Mouse (Mus musculus) liver, adult (tissue): ENCODE results near the gene Rps7.

Experiments
- GATA4 ChIP-seq: IDR thresholded peaks from 2 replicates; pipeline ENCODE4 v1.6.1; 2014; ENCODE audit warnings: mild to moderate bottlenecking, low read length; ENCODE audit not compliant: insufficient replicate concordance

Rps7 gene

DNA sequence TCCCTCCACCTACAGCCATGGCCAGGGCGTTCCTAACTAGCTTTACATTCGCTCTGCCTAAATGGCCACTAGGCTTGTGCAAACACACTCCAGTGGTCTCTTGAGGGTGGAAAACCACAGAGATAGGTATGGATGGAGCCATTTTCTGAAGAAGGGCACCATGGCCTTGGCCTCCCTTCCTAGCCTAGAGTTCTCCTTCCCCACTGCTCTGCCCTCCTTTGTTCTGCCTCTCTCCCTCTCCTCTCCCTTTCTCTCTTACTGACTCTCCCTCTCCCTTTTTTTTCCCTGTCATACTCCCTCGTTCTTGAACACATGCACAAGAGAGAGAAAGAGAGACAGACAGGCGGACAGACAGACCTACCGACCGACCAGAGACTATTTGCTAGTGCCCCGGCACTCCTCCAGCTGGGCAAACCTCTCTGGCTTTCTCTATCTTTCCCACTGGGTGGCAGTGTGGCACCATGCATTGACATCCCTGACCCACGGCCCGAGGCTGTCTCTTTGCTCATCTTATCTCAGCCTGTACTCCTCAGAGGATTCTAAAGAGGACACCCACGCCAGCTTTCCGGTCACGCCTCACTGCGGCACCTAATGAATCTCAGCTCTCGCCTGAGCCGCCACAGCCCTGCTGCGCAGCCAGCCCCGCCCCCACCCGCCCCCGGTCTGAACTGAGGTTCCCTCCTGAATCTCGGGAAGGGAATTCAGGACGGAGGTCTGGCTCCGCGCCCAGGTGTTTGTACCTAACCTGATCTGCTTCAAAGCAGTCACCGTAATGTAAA, 46.5 kb downstream of the Rps7 start:
- TF ChIP-seq GATA4 = peak; percentile 56; the same call in 1 of the 2 replicates

GRCm38 (mm10) chr12:28587949-28588348, 47.8 kb downstream of the Rps7 start:
- TF ChIP-seq GATA4 = no peak

GRCm38 (mm10) chr12:28584036-28584435, 51.7 kb downstream of the Rps7 start:
- no peak for TF ChIP-seq GATA4

DNA sequence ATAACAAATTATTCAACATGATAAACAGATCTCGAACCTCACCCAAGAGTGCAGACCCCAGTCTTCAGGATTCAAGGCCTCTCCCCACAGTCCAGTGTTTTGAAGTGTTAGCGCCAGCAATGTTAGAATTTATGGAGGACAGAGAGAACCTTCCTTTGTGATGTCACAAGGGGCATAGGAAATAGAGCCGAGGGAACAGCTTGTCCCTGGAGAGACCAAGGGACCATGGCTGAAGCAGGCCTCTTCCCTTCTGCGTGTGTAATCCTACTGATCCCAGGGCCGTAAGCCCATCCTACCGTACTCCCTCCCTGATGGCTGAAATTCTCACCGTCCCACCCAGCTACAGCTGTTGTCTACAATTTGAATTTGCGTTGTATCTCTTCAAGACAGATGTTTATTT, 53.3 kb downstream of the Rps7 start, which contains the start of gene Allc:
TSS of gene Allc (minus strand) at position 101 of the 400 bp plus-strand sequence.
- TF ChIP-seq GATA4 = no peak
